Mouse (Mus musculus): Measurements from ENCODE around the gene Wbp1l. TPM values are rescaled to one million over a fixed set of nuclear protein-coding genes. Genes with fewer than 3 reads are reported as not detected.

Wbp1l gene
- total and polyA plus RNA-seq, 3 experiments: 31.9 to 52.9 (median 41.5) TPM

- no peak for TF ChIP-seq TAL1 (conservative IDR thresholded peaks at IDR 0.05; ENCODE audit: low read depth, low read length)
- ATAC-seq (ENCODE audit: extremely low read depth, insufficient number of reproducible peaks, low FRiP score, poor library complexity, severe bottlenecking): no peak
- peaks cover 32% of the 10 kb centered on the region for H3K4me1 ChIP-seq (ENCODE audit: insufficient read depth, low read depth, low read length)
- no peaks in the 10 kb centered on the region for H3K36me3 ChIP-seq (replicated peaks)
- H3K4me3 ChIP-seq (ENCODE audit: low read depth, low read length): peak overlapping the region; percentile 79
- peak; percentile 12 for DNase-seq (ENCODE audit: low spot score)
- no peaks in the 10 kb centered on the region for H3K9me3 ChIP-seq (replicated peaks)
- no peaks in the 10 kb centered on the region for H3K27me3 ChIP-seq (ENCODE audit: insufficient read depth, low read length)
These were observed 26.3 kb upstream of the Wbp1l start for GRCm38 (mm10) chr19:46572548-46572947.

- TF ChIP-seq GATA2 (IDR thresholded peaks at IDR 0.05; ENCODE audit: borderline replicate concordance, low read depth, low read length) (no peak), TAL1 (conservative IDR thresholded peaks at IDR 0.05; ENCODE audit: low read depth, low read length) (no peak), GATA1 (IDR thresholded peaks at IDR 0.05; ENCODE audit: borderline replicate concordance, low read length) (no peak), CTCF (IDR thresholded peaks at IDR 0.05; ENCODE audit: low read depth, low read length) (no peak), POLR2AphosphoS5 (IDR thresholded peaks at IDR 0.05; ENCODE audit: insufficient replicate concordance, low read depth, low read length) (no peak)
- Histone ChIP-seq H3K9me3 (replicated peaks) (no peaks in the 10 kb centered on the region), H3K4me3 (ENCODE audit: low read depth, low read length) (peak within 1 kb of the TSS; percentile 79), H3K36me3 (replicated peaks) (no peaks in the 10 kb centered on the region), H3K27me3 (ENCODE audit: insufficient read depth, low read length) (no peaks in the 10 kb centered on the region), H3K4me1 (ENCODE audit: insufficient read depth, low read depth, low read length) (peaks cover 32% of the 10 kb centered on the region)
- ATAC-seq (ENCODE audit: extremely low read depth, insufficient number of reproducible peaks, low FRiP score, poor library complexity, severe bottlenecking) (peak; percentile 94), DNase-seq (ENCODE audit: low spot score) (peak; percentile 99)
These were observed 25.6 kb upstream of the Wbp1l start, which contains the start of the genes Arl3 and Sfxn2 for GRCm38 (mm10) chr19:46572951-46573937. Gene Arl3 (minus strand): TSS chr19:46573198. Gene Sfxn2 (plus strand): TSS chr19:46573365.

DNA sequence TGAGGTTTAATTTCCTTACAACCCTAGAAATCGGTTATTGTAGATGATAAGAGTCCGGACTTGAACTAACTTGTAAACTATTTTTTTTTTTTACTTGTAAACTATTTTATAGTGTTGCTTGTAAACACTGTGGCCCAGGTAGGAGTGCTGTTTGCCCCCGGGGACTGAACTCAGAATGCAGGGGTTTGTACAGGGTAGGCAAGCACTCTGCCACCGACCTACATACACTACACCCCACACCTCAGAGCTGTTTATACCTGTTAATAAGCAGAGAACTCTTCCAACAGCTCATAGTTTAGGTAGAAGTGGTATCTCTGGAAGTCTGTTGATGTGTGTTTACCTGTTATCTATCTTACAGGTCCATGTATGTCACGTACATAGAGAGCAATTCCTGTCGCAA is 24.9 kb upstream of the Wbp1l start:
- H3K4me3 ChIP-seq (ENCODE audit: low read depth, low read length): peak overlapping the region; percentile 79; the same call in 1 of the 2 replicates
- H3K4me1 ChIP-seq (ENCODE audit: insufficient read depth, low read depth, low read length): peaks cover 32% of the 10 kb centered on the region
- no peaks in the 10 kb centered on the region for H3K36me3 ChIP-seq (replicated peaks)
- TF ChIP-seq CTCF (IDR thresholded peaks at IDR 0.05; ENCODE audit: low read depth, low read length) (no peak), GATA2 (IDR thresholded peaks at IDR 0.05; ENCODE audit: borderline replicate concordance, low read depth, low read length) (no peak), POLR2AphosphoS5 (IDR thresholded peaks at IDR 0.05; ENCODE audit: insufficient replicate concordance, low read depth, low read length) (no peak)
- no peaks in the 10 kb centered on the region for H3K9me3 ChIP-seq (replicated peaks)
- DNase-seq (ENCODE audit: low spot score) (no peak), ATAC-seq (ENCODE audit: extremely low read depth, insufficient number of reproducible peaks, low FRiP score, poor library complexity, severe bottlenecking) (no peak)
- H3K27me3 ChIP-seq (ENCODE audit: insufficient read depth, low read length): no peaks in the 10 kb centered on the region

GRCm38 (mm10) chr19:46575196-46575595 is 23.7 kb upstream of the Wbp1l start:
- no peaks in the 10 kb centered on the region for H3K36me3 ChIP-seq (replicated peaks)
- no peaks in the 10 kb centered on the region for H3K27me3 ChIP-seq (ENCODE audit: insufficient read depth, low read length)
- H3K4me3 ChIP-seq (ENCODE audit: low read depth, low read length): no peak overlapping the region
- ATAC-seq (ENCODE audit: extremely low read depth, insufficient number of reproducible peaks, low FRiP score, poor library complexity, severe bottlenecking) (no peak), DNase-seq (ENCODE audit: low spot score) (no peak)
- H3K4me1 ChIP-seq (ENCODE audit: insufficient read depth, low read depth, low read length): peaks cover 32% of the 10 kb centered on the region
- no peak for TF ChIP-seq POLR2AphosphoS5 (IDR thresholded peaks at IDR 0.05; ENCODE audit: insufficient replicate concordance, low read depth, low read length)
- no peaks in the 10 kb centered on the region for H3K9me3 ChIP-seq (replicated peaks)

DNA sequence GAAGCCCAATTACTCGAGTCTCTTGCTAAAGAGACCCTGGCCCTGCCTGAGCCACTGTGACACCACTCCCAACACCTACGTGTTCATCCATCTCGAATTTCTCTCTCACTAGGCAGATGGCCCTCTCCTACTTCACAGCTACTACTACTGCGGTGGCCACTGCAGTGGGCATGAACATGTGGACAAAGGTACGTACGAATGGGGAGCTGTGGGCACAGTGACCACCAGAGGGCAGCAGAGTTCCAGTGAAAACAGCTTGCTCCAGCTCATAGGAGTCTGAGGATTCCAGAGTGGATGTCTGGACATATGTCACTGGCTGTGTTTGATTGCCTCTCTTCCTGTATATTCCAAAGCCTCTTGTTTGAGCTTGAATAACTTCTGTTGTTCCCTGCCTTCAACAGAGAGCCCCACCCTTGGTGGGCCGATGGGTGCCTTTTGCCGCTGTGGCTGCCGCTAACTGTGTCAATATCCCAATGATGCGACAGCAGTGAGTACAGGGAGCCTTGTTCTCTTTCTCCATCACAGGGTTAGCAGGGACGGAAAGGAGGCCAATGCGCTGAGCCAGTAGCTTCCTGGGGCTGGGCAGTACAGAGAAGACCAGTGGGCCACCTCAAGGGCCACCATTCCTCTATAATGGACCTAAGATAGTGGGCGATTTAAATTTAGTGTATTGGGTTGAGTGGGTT is 10.9 kb upstream of the Wbp1l start:
- Histone ChIP-seq H3K9me3 (replicated peaks) (no peaks in the 10 kb centered on the region), H3K36me3 (replicated peaks) (peaks cover 48% of the 10 kb centered on the region), H3K4me3 (ENCODE audit: low read depth, low read length) (no peak overlapping the region), H3K27me3 (ENCODE audit: insufficient read depth, low read length) (no peaks in the 10 kb centered on the region), H3K4me1 (ENCODE audit: insufficient read depth, low read depth, low read length) (peaks cover 1% of the 10 kb centered on the region; the same call in 1 of the 2 replicates)
- TF ChIP-seq TAL1 (conservative IDR thresholded peaks at IDR 0.05; ENCODE audit: low read depth, low read length) (no peak), CTCF (IDR thresholded peaks at IDR 0.05; ENCODE audit: low read depth, low read length) (peak; percentile 97)
- DNase-seq (ENCODE audit: low spot score) (peak; percentile 50), ATAC-seq (ENCODE audit: extremely low read depth, insufficient number of reproducible peaks, low FRiP score, poor library complexity, severe bottlenecking) (no peak)

DNA sequence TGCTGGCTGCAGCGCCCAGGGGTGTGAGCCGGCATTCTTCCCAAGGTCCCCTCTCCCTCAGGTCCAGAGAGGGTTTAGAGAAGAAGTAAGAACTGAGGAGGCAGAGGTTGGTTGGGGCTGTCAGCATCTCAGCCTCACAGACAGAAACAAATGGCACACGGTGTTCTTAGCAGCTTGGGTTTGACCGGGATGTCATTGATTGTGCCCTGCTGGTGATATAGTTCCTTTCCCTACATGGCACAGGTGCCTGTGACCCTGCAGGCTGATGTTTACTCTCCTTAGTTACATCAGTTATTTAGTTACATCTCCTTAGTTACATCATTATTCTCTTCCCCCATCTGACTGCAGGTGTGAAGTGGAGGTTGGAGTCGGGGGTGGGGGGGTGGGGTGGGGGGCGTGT is 7.3 kb upstream of the Wbp1l start:
- no peak for ATAC-seq (ENCODE audit: extremely low read depth, insufficient number of reproducible peaks, low FRiP score, poor library complexity, severe bottlenecking)
- TF ChIP-seq POLR2AphosphoS5 (IDR thresholded peaks at IDR 0.05; ENCODE audit: insufficient replicate concordance, low read depth, low read length) (no peak), TAL1 (conservative IDR thresholded peaks at IDR 0.05; ENCODE audit: low read depth, low read length) (no peak), GATA2 (IDR thresholded peaks at IDR 0.05; ENCODE audit: borderline replicate concordance, low read depth, low read length) (no peak), CTCF (IDR thresholded peaks at IDR 0.05; ENCODE audit: low read depth, low read length) (no peak), GATA1 (IDR thresholded peaks at IDR 0.05; ENCODE audit: borderline replicate concordance, low read length) (no peak)
- DNase-seq (ENCODE audit: low spot score): no peak
- peaks cover 42% of the 10 kb centered on the region for H3K36me3 ChIP-seq (replicated peaks)
- H3K9me3 ChIP-seq (replicated peaks): no peaks in the 10 kb centered on the region
- H3K4me1 ChIP-seq (ENCODE audit: insufficient read depth, low read depth, low read length): peaks cover 1% of the 10 kb centered on the region; the same call in 1 of the 2 replicates
- no peaks in the 10 kb centered on the region for H3K27me3 ChIP-seq (ENCODE audit: insufficient read depth, low read length)
- H3K4me3 ChIP-seq (ENCODE audit: low read depth, low read length): no peak overlapping the region

Data from G1E (cell line).